Mouse (Mus musculus) limb, embryonic 12.5 days (tissue): Measurements from ENCODE around the gene Tha1. TPM values are rescaled to one million over a fixed set of nuclear protein-coding genes. Genes with fewer than 3 reads are reported as not detected.

Experiments
- ATAC-seq: fragments of 200-750 bp; cut with Nextera tagmentation; 2 replicates; pipeline ENCODE4 v1.8.0; 2017; ENCODE audit warnings: low read depth, moderate TSS enrichment; ENCODE audit not compliant: insufficient number of reproducible peaks, insufficient read depth, low FRiP score, low TSS enrichment
- H3K27ac ChIP-seq: fragments of 300-500 bp; sonication (generic); 2 replicates; pipeline ENCODE4 v1.5.1; 2016; ENCODE audit warnings: mild to moderate bottlenecking, moderate library complexity
- H3K27me3 ChIP-seq: fragments of 300-500 bp; sonication (generic); 2 replicates; pipeline ENCODE4 v1.6.1; 2016; ENCODE audit warnings: mild to moderate bottlenecking, moderate library complexity
- H3K36me3 ChIP-seq: fragments of 300-500 bp; sonication (generic); 2 replicates; pipeline ENCODE4 v1.6.1; 2016; ENCODE audit warnings: mild to moderate bottlenecking, moderate library complexity
- H3K4me1 ChIP-seq: fragments of 300-500 bp; sonication (generic); replicated peaks from 2 replicates; pipeline ENCODE4 v1.6.1; 2016
- H3K4me2 ChIP-seq: fragments of 300-500 bp; sonication (generic); 2 replicates; pipeline ENCODE4 v1.6.1; 2016; ENCODE audit warnings: mild to moderate bottlenecking, moderate library complexity
- H3K4me3 ChIP-seq: fragments of 300-500 bp; sonication (generic); replicated peaks from 2 replicates; pipeline ENCODE4 v1.5.1; 2016; ENCODE audit warnings: mild to moderate bottlenecking
- H3K9ac ChIP-seq: fragments of 300-500 bp; sonication (generic); replicated peaks from 2 replicates; pipeline ENCODE4 v1.6.1; 2016; ENCODE audit warnings: mild to moderate bottlenecking, moderate library complexity
- H3K9me3 ChIP-seq: fragments of 300-500 bp; sonication (generic); 2 replicates; pipeline ENCODE4 v1.6.1; 2016; ENCODE audit warnings: mild to moderate bottlenecking, moderate library complexity
- WGBS: fragments of 180-500 bp; shearing (Covaris S2); methylation state at CpG from one replicate; pipeline ENCODE4 v1.1.7; 2016; 5-methylcytosine and 5-hydroxymethylcytosine counted together
- polyA plus RNA-seq: library from polyadenylated mRNA; unstranded; fragments of >200 nt; fragmentation: Nextera tagmentation; extraction: Ambion mirVana; gene quantifications from 2 replicates; pipeline ENCODE4 v1.2.1, GENCODE M21; 2016

Gene Tha1
- polyA plus RNA-seq, 1 experiment from 2014 or later: 1.9 TPM

DNA sequence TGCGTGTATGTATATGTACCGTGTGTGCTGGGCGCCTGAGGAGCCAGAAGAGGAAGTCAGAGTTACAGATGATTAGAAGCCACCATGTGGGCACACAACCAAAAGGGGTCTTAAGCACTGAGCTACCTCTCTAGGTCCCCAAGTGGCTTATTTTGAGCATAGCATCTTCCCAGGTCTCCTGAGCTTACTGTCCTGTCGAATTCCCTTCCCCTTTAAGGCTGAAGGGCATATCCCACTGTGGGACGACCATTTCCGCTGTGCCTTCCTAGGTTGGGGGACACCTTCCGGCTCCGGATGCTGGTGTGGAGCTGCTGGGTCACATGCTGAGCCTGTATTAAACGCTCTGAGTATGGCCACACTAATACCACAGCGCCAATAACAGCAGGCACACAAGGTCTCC, 21.4 kb upstream of the Tha1 start:
- Histone ChIP-seq H3K4me1 (peaks cover 16% of the 10 kb centered on the region), H3K9me3 (no peaks in the 10 kb centered on the region), H3K36me3 (no peaks in the 10 kb centered on the region), H3K27ac (no peak overlapping the region), H3K9ac (no peak overlapping the region), H3K27me3 (0 out of 2 replicates have a peak, but pooled peaks cover 3% of the 10 kb centered on the region), H3K4me3 (no peak overlapping the region), H3K4me2 (no peak overlapping the region)
- 53% methylated on average over 10 of the region's 10 CpGs for WGBS
- no peak for ATAC-seq

DNA sequence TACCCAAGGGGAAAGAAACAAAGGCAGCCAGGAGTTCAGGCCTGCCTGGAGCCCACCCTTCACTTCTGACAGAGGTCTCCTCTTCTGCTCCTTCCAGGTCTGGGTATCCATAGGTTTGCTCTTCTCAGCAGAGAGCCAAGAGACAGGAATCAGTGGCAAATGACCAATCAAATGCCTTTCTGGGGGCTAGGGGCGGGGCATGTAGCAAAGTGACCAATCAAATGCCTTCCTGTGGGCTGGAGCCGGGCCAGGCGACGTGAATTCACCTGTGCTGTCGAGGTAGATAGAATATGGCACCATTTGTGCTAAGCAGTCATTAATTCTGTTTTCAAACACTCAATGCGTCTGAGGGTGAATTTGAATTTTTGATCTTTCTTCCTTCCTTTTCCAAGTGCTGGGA, 18.9 kb upstream of the Tha1 start:
- Histone ChIP-seq H3K9me3 (no peaks in the 10 kb centered on the region), H3K4me3 (no peak overlapping the region), H3K4me1 (peaks cover 34% of the 10 kb centered on the region), H3K27me3 (peaks cover 7% of the 10 kb centered on the region; the same call in 1 of the 2 replicates), H3K27ac (no peak overlapping the region), H3K4me2 (no peak overlapping the region), H3K36me3 (no peaks in the 10 kb centered on the region), H3K9ac (no peak overlapping the region)
- no peak for ATAC-seq
- 40% methylated on average over 6 of the region's 6 CpGs for WGBS

DNA sequence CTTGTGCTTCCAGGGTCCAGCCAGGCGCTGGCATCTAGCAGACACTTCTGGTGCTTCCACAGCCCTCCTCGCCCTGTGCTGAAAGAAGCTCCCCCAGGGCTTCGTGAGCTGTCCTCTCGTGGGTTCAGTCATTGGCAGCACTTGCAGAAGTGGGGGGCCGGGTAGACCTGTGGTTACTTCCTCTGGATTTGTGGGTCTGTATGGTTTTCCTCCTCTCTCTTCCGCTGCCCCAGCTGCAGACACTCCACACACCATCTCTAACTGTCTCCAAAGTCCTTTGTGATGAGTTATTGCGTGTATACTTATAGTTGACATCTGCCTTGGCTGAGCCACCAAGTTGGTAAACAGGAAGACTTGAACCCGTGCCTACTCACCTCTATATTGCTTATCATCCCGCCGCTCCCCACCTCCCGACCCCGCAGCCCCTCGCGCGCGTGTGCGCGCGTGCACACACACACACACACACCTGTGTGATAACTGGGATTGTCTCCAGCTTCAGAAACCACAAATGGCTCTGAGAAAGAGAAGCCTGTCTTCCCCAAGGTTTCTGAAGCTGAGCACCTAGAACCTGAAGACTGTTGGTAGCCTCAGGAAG, 18.4 kb upstream of the Tha1 start:
- Histone ChIP-seq H3K27me3 (peaks cover 7% of the 10 kb centered on the region), H3K27ac (no peak overlapping the region), H3K9ac (no peak overlapping the region), H3K4me1 (peaks cover 34% of the 10 kb centered on the region), H3K4me3 (no peak overlapping the region), H3K9me3 (no peaks in the 10 kb centered on the region), H3K4me2 (no peak overlapping the region), H3K36me3 (no peaks in the 10 kb centered on the region)
- ATAC-seq: no peak
- 92% methylated on average over 19 of the region's 19 CpGs for WGBS

DNA sequence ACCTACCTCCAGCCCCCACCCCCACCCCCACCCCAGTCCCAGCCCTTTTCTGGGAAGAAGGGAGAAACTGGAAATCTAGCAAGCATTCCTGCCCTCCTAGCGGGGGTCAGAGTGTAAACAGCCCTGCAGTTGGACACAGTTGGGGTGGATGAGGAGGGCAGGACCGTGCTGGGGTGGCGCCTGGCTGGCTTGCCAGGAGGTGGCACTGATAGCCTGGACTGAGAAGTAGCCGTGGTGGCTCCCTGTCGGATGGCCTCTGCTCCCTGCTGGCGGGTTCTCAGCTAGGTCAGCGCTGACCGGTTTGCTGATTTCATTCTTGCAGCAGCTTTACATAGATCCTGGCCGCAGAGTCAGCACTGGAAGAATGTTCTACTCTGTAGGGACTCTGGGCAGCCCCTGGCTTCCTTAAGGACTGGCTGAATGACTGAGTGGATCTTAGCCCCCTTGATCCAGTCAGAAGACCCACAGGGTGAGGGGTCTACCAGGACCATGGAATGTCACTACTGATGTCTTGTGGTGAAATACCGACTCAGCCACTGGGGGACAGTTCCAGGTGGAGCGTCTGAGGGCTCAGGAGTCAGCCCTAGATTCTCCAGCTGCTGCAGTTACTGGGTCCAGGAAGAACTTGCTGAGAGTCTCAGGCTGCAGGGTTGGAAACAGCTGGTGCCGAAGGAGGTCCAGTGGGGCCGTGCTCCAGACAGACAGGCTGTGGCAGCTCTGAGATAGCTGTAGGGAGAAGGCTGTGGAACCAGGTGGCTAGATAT, 17.4 kb upstream of the Tha1 start:
- Histone ChIP-seq H3K4me2 (peak overlapping the region; percentile 73), H3K27me3 (peaks cover 13% of the 10 kb centered on the region), H3K4me3 (peak overlapping the region; percentile 34; the same call in 1 of the 2 replicates)

DNA sequence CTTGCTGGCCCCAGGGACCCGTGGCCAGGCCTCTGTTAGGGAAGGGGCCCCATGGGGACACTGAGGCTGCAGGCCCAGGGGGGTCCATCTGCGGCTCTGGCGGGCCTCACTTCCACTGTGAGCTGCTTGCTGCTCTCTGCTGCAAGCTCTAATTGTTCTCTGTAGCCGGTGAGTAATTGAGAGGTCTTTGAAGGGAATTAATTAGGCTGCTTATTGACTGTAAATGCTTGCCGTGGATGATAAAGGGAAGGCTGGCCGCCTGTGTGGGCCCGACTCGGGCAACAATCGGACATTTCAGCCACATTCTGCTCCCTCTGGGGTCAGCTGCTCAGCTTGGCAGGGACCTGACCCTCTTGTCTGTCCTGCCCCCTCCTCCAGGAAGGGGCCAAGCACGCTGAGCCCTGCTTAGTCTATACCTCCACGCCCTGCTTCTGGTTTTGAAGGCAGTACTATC, 16.6 kb upstream of the Tha1 start:
- H3K4me2 ChIP-seq: peak overlapping the region; percentile 73
- peaks cover 13% of the 10 kb centered on the region for H3K27me3 ChIP-seq
- H3K36me3 ChIP-seq: no peaks in the 10 kb centered on the region
- H3K27ac ChIP-seq: peak overlapping the region; percentile 91
- peaks cover 40% of the 10 kb centered on the region for H3K4me1 ChIP-seq
- H3K4me3 ChIP-seq: peak overlapping the region; percentile 34
- ATAC-seq: 0 out of 2 replicates have a peak, but pooled peaks have one; percentile 36
- H3K9me3 ChIP-seq: no peaks in the 10 kb centered on the region
- 7% methylated on average over 11 of the region's 11 CpGs for WGBS
- H3K9ac ChIP-seq: peak overlapping the region; percentile 55

More for the DNA sequence above, 17.4 kb upstream of the Tha1 start:
- H3K4me1 ChIP-seq: peaks cover 39% of the 10 kb centered on the region
- 20% methylated on average over 13 of the region's 13 CpGs for WGBS
- peak overlapping the region; percentile 91 for H3K27ac ChIP-seq
- H3K9ac ChIP-seq: peak overlapping the region; percentile 55; the same call in 1 of the 2 replicates
- no peak for ATAC-seq
- no peaks in the 10 kb centered on the region for H3K36me3 ChIP-seq
- no peaks in the 10 kb centered on the region for H3K9me3 ChIP-seq

DNA sequence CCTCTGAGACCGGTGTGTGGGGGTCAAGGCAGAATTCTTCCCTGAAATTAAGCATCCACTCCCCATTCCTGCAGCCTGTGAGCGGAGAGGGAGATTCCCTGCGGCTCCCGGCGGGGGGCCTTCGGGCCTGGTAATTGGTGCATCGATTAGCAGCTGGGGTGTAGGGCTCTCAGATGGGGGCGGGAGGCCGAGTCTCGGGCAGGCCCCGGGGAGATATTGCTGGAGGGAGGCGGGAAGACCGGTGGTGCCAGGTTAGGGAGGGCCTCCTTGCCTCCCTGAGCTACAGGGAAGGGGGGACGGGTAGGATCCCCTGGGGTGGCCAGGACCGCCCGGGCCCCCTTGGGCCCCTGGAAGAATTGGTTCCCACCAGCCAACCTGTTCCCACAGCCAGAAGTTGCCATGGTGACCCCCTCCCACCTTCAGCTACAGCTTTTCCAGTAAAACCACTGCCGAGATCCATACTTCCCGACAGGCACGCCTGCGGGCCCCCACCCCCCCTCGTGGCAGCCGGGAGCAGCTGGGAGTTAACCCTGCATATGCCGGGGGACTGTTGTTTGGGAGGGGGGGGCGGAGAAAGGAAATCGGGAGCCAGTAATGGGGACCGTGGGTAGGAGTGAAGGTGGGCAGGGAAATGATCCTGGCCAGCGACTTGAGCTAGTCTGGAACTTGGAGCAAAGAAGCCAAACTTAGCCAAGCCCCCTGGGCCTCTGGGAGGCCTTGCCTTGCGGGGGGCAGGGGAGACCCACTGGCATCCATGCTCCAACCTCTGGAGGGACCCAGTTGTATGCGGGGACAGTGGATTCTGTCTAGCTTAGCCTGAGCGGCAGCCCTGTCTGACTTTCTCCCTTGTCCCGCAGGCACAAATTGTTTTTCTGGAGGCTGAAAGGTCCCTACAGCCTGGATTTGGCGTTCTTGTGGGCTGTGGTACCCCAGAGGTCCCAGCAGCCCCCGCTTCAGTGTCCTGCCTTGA, 15.9 kb upstream of the Tha1 start:
- peak overlapping the region; percentile 55 for H3K9ac ChIP-seq
- peak overlapping the region; percentile 34 for H3K4me3 ChIP-seq
- 3% methylated on average over 33 of the region's 33 CpGs for WGBS

DNA sequence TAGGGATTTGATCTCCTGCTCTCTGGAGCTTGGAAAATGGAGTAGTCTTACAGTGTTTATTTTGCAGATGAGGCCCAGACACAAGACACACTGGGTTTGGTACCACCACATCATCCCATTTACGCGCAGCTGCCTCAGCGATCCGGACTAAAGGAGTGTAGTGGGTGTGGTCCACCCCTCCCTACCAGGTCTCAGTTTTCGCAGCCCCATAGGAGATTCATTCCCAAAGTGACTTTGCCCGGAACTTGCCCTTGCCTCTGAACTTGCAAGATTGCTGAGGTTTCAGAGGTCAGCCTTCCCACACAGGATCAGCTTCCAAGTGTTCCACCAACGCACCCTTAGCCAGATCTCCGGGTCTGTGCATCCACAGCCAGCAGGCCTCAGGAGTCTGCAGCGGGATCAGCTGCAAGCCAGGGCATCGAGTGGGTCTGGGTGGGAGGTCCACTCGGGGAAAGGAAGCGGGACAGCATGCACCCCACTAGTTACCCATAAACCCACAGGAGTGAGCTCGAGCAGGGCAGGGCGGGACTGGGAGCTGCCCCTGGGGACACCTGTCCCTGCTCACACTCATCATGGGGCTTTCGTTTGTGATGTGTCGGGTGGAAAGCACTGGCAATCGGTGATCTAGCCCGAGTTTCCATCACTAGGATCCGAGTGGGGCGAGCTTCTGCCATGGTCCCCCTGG, 15.0 kb upstream of the Tha1 start:
- no peak for ATAC-seq
- WGBS: 7% methylated on average over 20 of the region's 20 CpGs
- H3K4me1 ChIP-seq: peaks cover 49% of the 10 kb centered on the region
- peak overlapping the region; percentile 34 for H3K4me3 ChIP-seq
- no peaks in the 10 kb centered on the region for H3K9me3 ChIP-seq
- H3K36me3 ChIP-seq: no peaks in the 10 kb centered on the region
- H3K27me3 ChIP-seq: peaks cover 13% of the 10 kb centered on the region
- H3K4me2 ChIP-seq: peak overlapping the region; percentile 73
- H3K27ac ChIP-seq: peak overlapping the region; percentile 91; the same call in 1 of the 2 replicates
- peak overlapping the region; percentile 55 for H3K9ac ChIP-seq

More for the DNA sequence above, 15.9 kb upstream of the Tha1 start:
- Histone ChIP-seq H3K9me3 (no peaks in the 10 kb centered on the region), H3K27ac (peak overlapping the region; percentile 91), H3K4me1 (peaks cover 41% of the 10 kb centered on the region), H3K36me3 (no peaks in the 10 kb centered on the region), H3K27me3 (peaks cover 13% of the 10 kb centered on the region), H3K4me2 (peak overlapping the region; percentile 73)
- peak; percentile 62 for ATAC-seq

DNA sequence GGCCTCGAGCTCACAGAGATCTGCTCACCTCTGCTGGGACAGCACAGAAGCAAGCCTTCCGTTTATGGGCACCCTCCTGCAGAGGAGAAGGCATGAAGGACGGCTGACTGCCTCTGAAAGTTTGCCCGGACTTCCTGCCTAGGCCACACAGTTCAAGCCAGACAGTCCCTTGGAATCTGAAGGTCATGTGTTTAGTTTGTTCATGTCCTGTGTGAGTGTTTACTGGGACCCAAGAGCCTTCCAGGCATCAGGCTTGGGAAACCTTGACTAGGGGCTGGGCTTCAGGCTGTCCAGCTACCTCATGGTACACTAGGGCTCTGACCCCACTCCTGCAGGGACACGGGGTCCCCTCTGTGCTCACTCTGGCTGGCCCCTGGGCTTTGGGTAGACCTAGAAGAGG, 12.7 kb upstream of the Tha1 start:
- H3K36me3 ChIP-seq: no peaks in the 10 kb centered on the region
- H3K4me2 ChIP-seq: no peak overlapping the region
- no peak overlapping the region for H3K4me3 ChIP-seq
- no peak for ATAC-seq
- peaks cover 62% of the 10 kb centered on the region for H3K4me1 ChIP-seq
- H3K9ac ChIP-seq: no peak overlapping the region
- WGBS: 41% methylated on average over 5 of the region's 5 CpGs
- no peaks in the 10 kb centered on the region for H3K9me3 ChIP-seq
- H3K27ac ChIP-seq: no peak overlapping the region
- peaks cover 10% of the 10 kb centered on the region for H3K27me3 ChIP-seq

DNA sequence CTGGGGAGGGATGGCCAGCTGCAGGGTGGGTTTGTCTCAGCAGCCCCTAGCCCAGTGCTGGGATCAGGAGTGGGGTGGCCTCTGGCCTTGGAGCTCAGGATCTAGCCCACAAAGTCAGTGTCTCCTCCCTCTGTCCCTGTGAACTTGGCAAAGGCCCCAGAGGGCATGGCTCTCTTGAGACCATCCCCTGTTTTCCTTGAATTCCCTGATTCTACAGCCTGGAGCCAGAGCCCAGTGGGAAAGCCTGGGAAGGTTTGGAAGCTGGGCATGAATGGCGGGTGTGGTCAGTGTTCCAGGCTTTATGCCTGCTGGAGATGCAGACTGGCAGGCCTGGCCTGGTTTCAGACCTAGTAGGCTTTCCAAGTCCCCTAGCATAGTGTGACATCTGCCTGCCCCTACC, 8.9 kb upstream of the Tha1 start:
- no peak overlapping the region for H3K4me2 ChIP-seq
- H3K9ac ChIP-seq: peak overlapping the region; percentile 13; the same call in 1 of the 2 replicates
- H3K27me3 ChIP-seq: peaks cover 6% of the 10 kb centered on the region; the same call in 1 of the 2 replicates
- no peaks in the 10 kb centered on the region for H3K36me3 ChIP-seq
- ATAC-seq: no peak
- H3K4me3 ChIP-seq: no peak overlapping the region
- 88% methylated on average over 1 of the region's 1 CpGs for WGBS
- no peak overlapping the region for H3K27ac ChIP-seq
- H3K4me1 ChIP-seq: peaks cover 47% of the 10 kb centered on the region
- no peaks in the 10 kb centered on the region for H3K9me3 ChIP-seq

DNA sequence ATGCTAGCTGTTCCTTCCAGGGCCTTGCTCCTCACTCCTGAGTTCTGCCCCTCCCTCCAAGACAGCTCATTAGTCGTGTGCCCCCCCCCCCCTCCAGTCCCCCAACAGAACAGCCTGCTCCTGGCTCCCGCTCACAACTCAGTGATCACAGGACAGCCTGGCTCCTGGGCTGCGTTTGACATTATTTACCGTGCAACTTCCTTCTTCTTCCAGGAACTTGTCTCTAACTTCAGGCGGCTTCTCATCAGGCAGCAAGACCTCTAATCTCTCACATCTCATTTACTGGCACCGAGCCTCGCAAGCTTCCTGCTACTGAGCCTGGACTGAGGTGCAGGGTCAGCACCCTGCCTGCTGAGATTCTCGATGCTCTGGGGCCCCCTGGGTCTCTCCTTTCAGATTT, 8.5 kb upstream of the Tha1 start:
- H3K27ac ChIP-seq: no peak overlapping the region
- H3K4me2 ChIP-seq: no peak overlapping the region
- H3K9me3 ChIP-seq: no peaks in the 10 kb centered on the region
- H3K36me3 ChIP-seq: no peaks in the 10 kb centered on the region
- H3K4me1 ChIP-seq: peaks cover 47% of the 10 kb centered on the region
- ATAC-seq: no peak
- 12% methylated on average over 8 of the region's 8 CpGs for WGBS
- H3K4me3 ChIP-seq: no peak overlapping the region
- H3K27me3 ChIP-seq: peaks cover 6% of the 10 kb centered on the region; the same call in 1 of the 2 replicates
- H3K9ac ChIP-seq: peak overlapping the region; percentile 13; the same call in 1 of the 2 replicates
